Mouse (Mus musculus) forebrain, embryonic 16.5 days (tissue): ENCODE data around the gene Gm21996. TPM values are rescaled to one million over a fixed set of nuclear protein-coding genes. Genes with fewer than 3 reads are reported as not detected.
"Not testable (repeated sequence)": the region's sequence is repeated elsewhere in the genome, so short reads cannot be mapped to it uniquely, and the experiment has no call there.

Experiments used
- ATAC-seq: fragments of 200-750 bp; cut with Nextera tagmentation; 2 replicates; pipeline ENCODE4 v1.8.0; 2017; ENCODE audit warnings: mild to moderate bottlenecking, moderate library complexity
- H3K27ac ChIP-seq: fragments of 300-500 bp; sonication (generic); 2 replicates; pipeline ENCODE4 v1.5.1; 2014; ENCODE audit warnings: low read length, control low read depth
- H3K27me3 ChIP-seq: fragments of 300-500 bp; sonication (generic); replicated peaks from 2 replicates; pipeline ENCODE4 v1.6.1; 2014; ENCODE audit warnings: low read length; ENCODE audit not compliant: control insufficient read depth, insufficient read depth
- H3K36me3 ChIP-seq: fragments of 300-500 bp; sonication (generic); 2 replicates; pipeline ENCODE4 v1.6.1; 2014; ENCODE audit not compliant: control insufficient read depth, insufficient read depth
- H3K4me1 ChIP-seq: fragments of 300-500 bp; sonication (generic); replicated peaks from 2 replicates; pipeline ENCODE4 v1.6.1; 2014; ENCODE audit warnings: low read length; ENCODE audit not compliant: control insufficient read depth, insufficient read depth
- H3K4me2 ChIP-seq: fragments of 300-500 bp; sonication (generic); 2 replicates; pipeline ENCODE4 v1.6.1; 2014; ENCODE audit warnings: mild to moderate bottlenecking, low read length, control low read depth
- H3K4me3 ChIP-seq: fragments of 300-500 bp; sonication (generic); replicated peaks from 2 replicates; pipeline ENCODE4 v1.5.1; 2014; ENCODE audit warnings: mild to moderate bottlenecking, low read length, control low read depth
- H3K9ac ChIP-seq: fragments of 300-500 bp; sonication (generic); replicated peaks from 2 replicates; pipeline ENCODE4 v1.6.1; 2014; ENCODE audit warnings: low read depth, low read length, control low read depth
- H3K9me3 ChIP-seq: fragments of 300-500 bp; sonication (generic); 2 replicates; pipeline ENCODE4 v1.6.1; 2016; ENCODE audit warnings: low read length; ENCODE audit not compliant: control insufficient read depth
- WGBS: fragments of 180-500 bp; shearing (Covaris S2); extraction: QIAGEN DNeasy Blood & Tissue Kit; methylation state at CpG from one replicate; pipeline ENCODE4 v1.1.7; 2014; 5-methylcytosine and 5-hydroxymethylcytosine counted together
- polyA plus RNA-seq: library from polyadenylated mRNA; unstranded; fragments of >200 nt; fragmentation: Nextera tagmentation; extraction: Ambion mirVana; gene quantifications from 2 replicates; pipeline ENCODE4 v1.2.1, GENCODE M21; 2015

Gm21996 gene
- not detected in 2 replicates for polyA plus RNA-seq

GRCm38 (mm10) chrY:89745432-89745831, at the start of gene Gm21996:
Gm21996 (minus strand) TSS chrY:89745532.
- not testable (repeated sequence) for H3K4me1 ChIP-seq, ATAC-seq, H3K4me3 ChIP-seq, H3K36me3 ChIP-seq, H3K27me3 ChIP-seq, H3K4me2 ChIP-seq, H3K9ac ChIP-seq, H3K27ac ChIP-seq, H3K9me3 ChIP-seq
- WGBS, result no CpG with 5 or more reads among the region's 7 CpGs
